Mouse (Mus musculus): ENCODE results near the gene Rilp. TPM values are rescaled to one million over a fixed set of nuclear protein-coding genes. Genes with fewer than 3 reads are reported as not detected.
A peak's percentile ranks its signal among the peaks of the same experiment; 100 is the strongest.

Gene Rilp
- total and polyA plus RNA-seq, 3 experiments, result 39.2 to 48.8 (median 40.5) TPM

GRCm38 (mm10) chr11:75512301-75513018 lies 2.6 kb downstream of the Rilp start:
- H3K79me2 ChIP-seq (replicated peaks; ENCODE audit: control insufficient read depth, insufficient read depth, low read length), result no peaks in the 10 kb centered on the region; the same call in 1 of the 2 replicates
- H3K27me3 ChIP-seq (ENCODE audit: control insufficient read depth, insufficient read depth, low read length), result no peaks in the 10 kb centered on the region
- H3K36me3 ChIP-seq (ENCODE audit: control insufficient read depth, insufficient read depth, low read length), result peaks cover 8% of the 10 kb centered on the region
- no peak overlapping the region for H3K4me3 ChIP-seq
- H3K27ac ChIP-seq, result peak overlapping the region; percentile 88
- H3K4me1 ChIP-seq (ENCODE audit: control insufficient read depth, insufficient read depth, low read length), result peaks cover 17% of the 10 kb centered on the region
- no peak overlapping the region for H3K9ac ChIP-seq (ENCODE audit: low read depth, low read length)
- intact Hi-C loops (cut with DNase I), result loop anchor here (2.0 to 5.0 kb wide), 2 partner anchors 18 to 110 kb away; partner anchors contain the start of gene Slc43a2
- WGBS, result 73% methylated on average over 9 of the region's 9 CpGs
- no peak for DNase-seq
- TF ChIP-seq EP300 (IDR thresholded peaks at IDR 0.05; ENCODE audit: insufficient read depth, low read depth, low read length) (no peak), POLR2A (IDR thresholded peaks at IDR 0.05; ENCODE audit: insufficient read depth, low read depth, low read length) (no peak), CTCF (IDR thresholded peaks at IDR 0.05) (no peak)

- Histone ChIP-seq H3K79me2 (replicated peaks; ENCODE audit: control insufficient read depth, insufficient read depth, low read length) (no peaks in the 10 kb centered on the region; the same call in 1 of the 2 replicates), H3K4me3 (peak within 1 kb of the TSS; percentile 57), H3K4me1 (ENCODE audit: control insufficient read depth, insufficient read depth, low read length) (peaks cover 17% of the 10 kb centered on the region), H3K27me3 (ENCODE audit: control insufficient read depth, insufficient read depth, low read length) (no peaks in the 10 kb centered on the region), H3K36me3 (ENCODE audit: control insufficient read depth, insufficient read depth, low read length) (peaks cover 8% of the 10 kb centered on the region), H3K27ac (peak within 1 kb of the TSS; percentile 88), H3K9ac (ENCODE audit: low read depth, low read length) (peak within 1 kb of the TSS; percentile 72)
- TF ChIP-seq CTCF (IDR thresholded peaks at IDR 0.05), result no peak
- TF ChIP-seq EP300 (IDR thresholded peaks at IDR 0.05; ENCODE audit: insufficient read depth, low read depth, low read length), result peak; percentile 44; the same call in 1 of the 2 replicates
- TF ChIP-seq POLR2A (IDR thresholded peaks at IDR 0.05; ENCODE audit: insufficient read depth, low read depth, low read length), result peak; percentile 88
- WGBS, result 44% methylated on average over 8 of the region's 8 CpGs
- intact Hi-C loops (cut with DNase I), result loop anchor here (2.0 to 5.0 kb wide), 2 partner anchors 17 to 111 kb away; partner anchors contain the start of gene Slc43a2
- peak; percentile 73 to 81 for DNase-seq
These were observed 3.4 kb downstream of the Rilp start, which contains the start of gene Scarf1 for GRCm38 (mm10) chr11:75513336-75513735. Gene Scarf1, plus strand, starts transcription at chr11:75513540.

GRCm38 (mm10) chr11:75515186-75515585 lies 5.3 kb downstream of the Rilp start:
- Histone ChIP-seq H3K27ac (0 out of 2 replicates have a peak overlapping the region, but pooled peaks have one; percentile 12), H3K4me1 (ENCODE audit: control insufficient read depth, insufficient read depth, low read length) (peaks cover 13% of the 10 kb centered on the region), H3K9ac (ENCODE audit: low read depth, low read length) (no peak overlapping the region), H3K79me2 (replicated peaks; ENCODE audit: control insufficient read depth, insufficient read depth, low read length) (no peaks in the 10 kb centered on the region; the same call in 1 of the 2 replicates), H3K27me3 (ENCODE audit: control insufficient read depth, insufficient read depth, low read length) (no peaks in the 10 kb centered on the region), H3K36me3 (ENCODE audit: control insufficient read depth, insufficient read depth, low read length) (no peaks in the 10 kb centered on the region), H3K4me3 (no peak overlapping the region)
- intact Hi-C loops (cut with DNase I), result no loop called here
- DNase-seq, result no peak
- TF ChIP-seq CTCF (IDR thresholded peaks at IDR 0.05), result no peak
- TF ChIP-seq POLR2A (IDR thresholded peaks at IDR 0.05; ENCODE audit: insufficient read depth, low read depth, low read length), result no peak
- no peak for TF ChIP-seq EP300 (IDR thresholded peaks at IDR 0.05; ENCODE audit: insufficient read depth, low read depth, low read length)
- WGBS, result 89% methylated on average over 25 of the region's 25 CpGs

GRCm38 (mm10) chr11:75519834-75520633 lies 10.1 kb downstream of the Rilp start:
- Histone ChIP-seq H3K27me3 (ENCODE audit: control insufficient read depth, insufficient read depth, low read length) (no peaks in the 10 kb centered on the region), H3K27ac (no peak overlapping the region), H3K9ac (ENCODE audit: low read depth, low read length) (no peak overlapping the region), H3K4me1 (ENCODE audit: control insufficient read depth, insufficient read depth, low read length) (no peaks in the 10 kb centered on the region), H3K36me3 (ENCODE audit: control insufficient read depth, insufficient read depth, low read length) (no peaks in the 10 kb centered on the region), H3K4me3 (no peak overlapping the region), H3K79me2 (replicated peaks; ENCODE audit: control insufficient read depth, insufficient read depth, low read length) (no peaks in the 10 kb centered on the region; the same call in 1 of the 2 replicates)
- WGBS, result 76% methylated on average over 15 of the region's 15 CpGs
- TF ChIP-seq POLR2A (IDR thresholded peaks at IDR 0.05; ENCODE audit: insufficient read depth, low read depth, low read length) (no peak), CTCF (IDR thresholded peaks at IDR 0.05) (no peak), EP300 (IDR thresholded peaks at IDR 0.05; ENCODE audit: insufficient read depth, low read depth, low read length) (no peak)
- DNase-seq, result no peak
- intact Hi-C loops (cut with DNase I), result no loop called here

- 79% methylated on average over 4 of the region's 4 CpGs for WGBS
These were observed 11.7 kb downstream of the Rilp start for GRCm38 (mm10) chr11:75521609-75522008.

More at GRCm38 (mm10) chr11:75521609-75522008, 11.7 kb downstream of the Rilp start:
- Histone ChIP-seq H3K4me3 (no peak overlapping the region), H3K27me3 (ENCODE audit: control insufficient read depth, insufficient read depth, low read length) (no peaks in the 10 kb centered on the region), H3K4me1 (ENCODE audit: control insufficient read depth, insufficient read depth, low read length) (no peaks in the 10 kb centered on the region), H3K27ac (no peak overlapping the region), H3K79me2 (replicated peaks; ENCODE audit: control insufficient read depth, insufficient read depth, low read length) (no peaks in the 10 kb centered on the region), H3K9ac (ENCODE audit: low read depth, low read length) (no peak overlapping the region), H3K36me3 (ENCODE audit: control insufficient read depth, insufficient read depth, low read length) (no peaks in the 10 kb centered on the region)
- DNase-seq, result no peak
- no peak for TF ChIP-seq EP300 (IDR thresholded peaks at IDR 0.05; ENCODE audit: insufficient read depth, low read depth, low read length)
- TF ChIP-seq CTCF (IDR thresholded peaks at IDR 0.05), result no peak
- TF ChIP-seq POLR2A (IDR thresholded peaks at IDR 0.05; ENCODE audit: insufficient read depth, low read depth, low read length), result no peak
- intact Hi-C loops (cut with DNase I), result no loop called here

Measured in heart, adult 2 months (tissue).